Mouse (Mus musculus) adipose tissue, adult 10 weeks (tissue): ENCODE results near the gene Il17ra. TPM values are rescaled to one million over a fixed set of nuclear protein-coding genes. Genes with fewer than 3 reads are reported as not detected.

Source experiments
- polyA plus RNA-seq: library from polyadenylated mRNA; stranded (reverse); fragments of 350-450 nt; fragmentation: Illumina TruSeq; extraction: RNeasy Lipid Tissue Mini Kit (QIAGEN cat#74804); gene quantifications from one replicate; pipeline ENCODE4 v1.2.3, GENCODE M21; 2014; ENCODE audit warnings: low read depth, low replicate concordance

Gene Il17ra
- 7.4 TPM for polyA plus RNA-seq

GRCm38 (mm10) chr6:120463086-120463871, at the start of gene Il17ra:
TSS of gene Il17ra (plus strand) at chr6:120463247.

GRCm38 (mm10) chr6:120493374-120494181, 30.5 kb downstream of the Il17ra start, which contains the start of gene Tmem121b:
TSS of gene Tmem121b (minus strand) at chr6:120493807.

DNA sequence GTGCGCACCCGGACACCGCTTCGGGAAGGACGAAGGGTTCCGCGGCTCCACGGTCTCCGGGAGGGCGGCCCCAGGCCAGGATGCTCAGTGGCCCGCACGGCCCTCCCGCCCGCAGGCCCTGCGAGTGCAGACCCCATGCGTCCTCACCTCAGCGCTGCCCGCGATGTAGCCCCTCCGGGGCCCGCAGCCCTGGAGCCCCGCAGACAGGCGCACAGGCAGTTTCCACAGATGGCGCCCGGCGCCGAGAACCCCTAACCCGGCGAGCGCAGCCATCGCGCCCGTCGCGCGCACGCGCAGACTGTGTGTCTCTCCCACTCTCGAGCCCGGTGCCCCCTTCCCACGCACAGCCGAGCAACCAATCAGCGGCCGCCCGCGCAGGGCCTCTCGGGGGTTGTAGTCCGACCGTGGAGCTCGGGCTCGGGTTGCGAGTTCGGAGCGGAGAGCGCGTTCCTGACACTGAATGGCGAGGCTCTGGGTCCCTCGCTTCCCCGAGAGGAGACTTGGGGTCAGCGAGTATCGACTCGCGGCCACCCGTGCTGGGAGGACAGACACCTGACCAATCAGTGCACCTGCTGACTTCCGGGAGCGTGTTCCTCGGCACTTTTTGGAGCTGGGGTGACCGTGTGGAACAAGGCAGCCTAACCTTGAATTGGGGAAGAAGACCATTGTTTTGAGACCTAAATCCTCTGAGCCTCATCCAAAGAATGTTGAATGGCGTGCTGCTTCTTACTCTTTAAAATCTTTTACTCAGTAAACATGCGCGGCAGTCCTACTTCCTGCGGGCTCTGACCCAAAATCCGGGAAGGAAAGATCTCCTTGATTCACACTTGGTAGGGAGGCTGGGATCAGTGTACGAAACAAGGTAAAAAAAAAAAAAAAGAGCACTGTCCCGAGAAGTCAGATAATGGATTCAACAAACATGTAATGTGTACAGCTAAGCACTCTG, 68.2 kb downstream of the Il17ra start, which contains the start of gene Hdhd5:
Gene Hdhd5 (minus strand): TSS at position 300 of the 946 bp plus-strand sequence.

Other genes with a start within 250 kb of the Il17ra start
- not detected for gene D330020A13Rik, start 168.9 kb upstream of the Il17ra start, polyA plus RNA-seq
- gene B4galnt3, start 168.7 kb upstream of the Il17ra start, polyA plus RNA-seq, result 1.5 TPM
- gene Kdm5a, start 99.1 kb upstream of the Il17ra start, polyA plus RNA-seq, result 24.2 TPM
- 17.3 TPM for gene Ccdc77, start 98.9 kb upstream of the Il17ra start, polyA plus RNA-seq
- not detected for gene Tmem121b, start 30.6 kb downstream of the Il17ra start, polyA plus RNA-seq
- 20.7 TPM for gene Hdhd5, start 68.1 kb downstream of the Il17ra start, polyA plus RNA-seq
- 3.4 TPM for gene Cecr2, start 203.1 kb downstream of the Il17ra start, polyA plus RNA-seq